Comparison of ENCODE assay signal across 24 mouse cellular contexts in genomic region chrX:85778346-85778745, GRCm38 (mm10). TPM values are rescaled to one million over a fixed set of nuclear protein-coding genes. Genes with fewer than 3 reads are reported as not detected.
DNase-seq lines count a peak whose midpoint lies in the region; ATAC-seq and TF ChIP-seq lines count a peak whose summit lies in the region.
"Had no signal": no experiment of that assay in that cellular context is flagged by ENCODE, and none has a peak within 500 bp of the region (broad histone marks: within the 10 kb centered on the region; RNA-seq: fewer than 3 reads in every experiment).

No protein-coding gene starts in this region.

- H3K4me1 ChIP-seq in kidney, adult 2 months (ENCODE audit: control insufficient read depth, insufficient read depth, low read length), result 0 out of 2 replicates have a peak, but pooled peaks cover 3% of the 10 kb centered on the region
- H3K4me1 ChIP-seq in liver, adult 2 months (ENCODE audit: control insufficient read depth, insufficient read depth, low read length), result peaks cover 5% of the 10 kb centered on the region; the same call in 1 of the 2 replicates
- H3K4me1 ChIP-seq in liver, embryonic 12.5 days, result 0 out of 2 replicates have a peak, but pooled peaks cover 5% of the 10 kb centered on the region
- peaks cover 4% of the 10 kb centered on the region; the same call in 1 of the 2 replicates for H3K4me1 ChIP-seq in brown adipose tissue, adult 24 weeks (ENCODE audit: control insufficient read depth, insufficient read depth, insufficient read length, low read length)
- H3K4me1 ChIP-seq: embryonic facial prominence, embryonic 13.5 days; embryonic facial prominence, embryonic 15.5 days; forebrain, embryonic 10.5 days; forebrain, embryonic 12.5 days had no signal

- H3K9me3 ChIP-seq in liver, embryonic 12.5 days (replicated peaks), result no peaks in the 10 kb centered on the region
- H3K9me3 ChIP-seq: embryonic facial prominence, embryonic 13.5 days; embryonic facial prominence, embryonic 15.5 days; forebrain, embryonic 10.5 days; forebrain, embryonic 12.5 days had no signal

- H3K4me2 ChIP-seq in liver, embryonic 12.5 days, result no peak overlapping the region
- H3K4me2 ChIP-seq: embryonic facial prominence, embryonic 13.5 days; embryonic facial prominence, embryonic 15.5 days; forebrain, embryonic 12.5 days had no signal

- H3K4me3 ChIP-seq in kidney, adult 2 months (ENCODE audit: insufficient read depth, low read depth, low read length), result no peak overlapping the region
- H3K4me3 ChIP-seq in liver, adult 2 months (ENCODE audit: insufficient read depth, low read depth, low read length), result no peak overlapping the region
- no peak overlapping the region for H3K4me3 ChIP-seq in liver, embryonic 12.5 days
- H3K4me3 ChIP-seq in brown adipose tissue, adult 24 weeks (ENCODE audit: insufficient read depth, low read depth, low read length), result no peak overlapping the region
- H3K4me3 ChIP-seq: embryonic facial prominence, embryonic 13.5 days; embryonic facial prominence, embryonic 15.5 days; erythroblast, embryonic 14.5 days; forebrain, embryonic 10.5 days; forebrain, embryonic 12.5 days had no signal

- no peak overlapping the region for H3K9ac ChIP-seq in liver, adult 2 months (ENCODE audit: low read depth, low read length)
- H3K9ac ChIP-seq in liver, embryonic 12.5 days, result no peak overlapping the region
- H3K9ac ChIP-seq: embryonic facial prominence, embryonic 13.5 days; embryonic facial prominence, embryonic 15.5 days; forebrain, embryonic 12.5 days had no signal

- no peaks in the 10 kb centered on the region; the same call in 1 of the 2 replicates for H3K79me2 ChIP-seq in liver, adult 2 months (ENCODE audit: control insufficient read depth, insufficient read depth, low read length)

- no peak for TF ChIP-seq POLR2A in kidney, adult 2 months (IDR thresholded peaks at IDR 0.05; ENCODE audit: low read depth, low read length)
- no peak for TF ChIP-seq POLR2A in liver, adult 2 months (IDR thresholded peaks at IDR 0.05; ENCODE audit: extremely low read depth, insufficient read depth, low read length)

- DNase-seq in kidney, adult 2 months, result peak; percentile 38
- no peak for DNase-seq in kidney, adult 18-20 months
- DNase-seq in liver, adult 2 months (ENCODE audit: extremely low read depth, low read depth, low spot score), result peak; percentile 81
- DNase-seq in adipocyte (ENCODE audit: low spot score), result peak; percentile 27
- DNase-seq in layer of hippocampus, postnatal 10 days (ENCODE audit: low spot score in 2 of 2), result no peak
- DNase-seq: adrenal gland, adult 8-10 months; adrenal gland, postnatal 14 days; adrenal gland, postnatal 36 days; cerebellum, adult 11 months; cerebellum, adult 18-20 months; cerebellum, adult 8-10 months; cerebellum, adult 9-11 months; cerebellum, postnatal 14 days; cerebellum, postnatal 36 days; embryo, embryonic 11 days had no signal

- no peak overlapping the region for H3K27ac ChIP-seq in kidney, adult 2 months (ENCODE audit: insufficient read depth, low read depth, low read length)
- H3K27ac ChIP-seq in liver, adult 2 months (replicated peaks; ENCODE audit: insufficient read depth, low read depth, low read length), result peak overlapping the region; percentile 35; the same call in 1 of the 2 replicates
- no peak overlapping the region for H3K27ac ChIP-seq in liver, embryonic 12.5 days
- peak overlapping the region; percentile 80 for H3K27ac ChIP-seq in brown adipose tissue, adult 24 weeks (replicated peaks; ENCODE audit: low read depth, low read length)
- H3K27ac ChIP-seq: embryonic facial prominence, embryonic 13.5 days; embryonic facial prominence, embryonic 15.5 days; forebrain, embryonic 10.5 days; forebrain, embryonic 12.5 days had no signal

- WGBS in kidney, adult 2 months, result 35% methylated on average over 3 of the region's 3 CpGs
- 35% methylated on average over 3 of the region's 3 CpGs for WGBS in liver, adult 2 months
- 75% methylated on average over 3 of the region's 3 CpGs for WGBS in liver, embryonic 12.5 days (ENCODE audit: insufficient replicate concordance)

- no peak for ATAC-seq in liver, embryonic 12.5 days
- ATAC-seq: forebrain, embryonic 14.5 days; forebrain, embryonic 16.5 days had no signal

- TF ChIP-seq CTCF in kidney, adult 2 months (conservative IDR thresholded peaks at IDR 0.05; ENCODE audit: insufficient read depth, insufficient read length, low read depth, low read length), result no peak
- TF ChIP-seq CTCF in liver, adult 2 months (IDR thresholded peaks at IDR 0.05; ENCODE audit: low read depth, low read length), result no peak

- no peaks in the 10 kb centered on the region for H3K36me3 ChIP-seq in kidney, adult 2 months (ENCODE audit: control insufficient read depth, insufficient read depth, low read length)
- no peaks in the 10 kb centered on the region for H3K36me3 ChIP-seq in liver, adult 2 months (ENCODE audit: control insufficient read depth, insufficient read depth, low read length)
- H3K36me3 ChIP-seq in liver, embryonic 12.5 days, result no peaks in the 10 kb centered on the region
- H3K36me3 ChIP-seq: embryonic facial prominence, embryonic 13.5 days; embryonic facial prominence, embryonic 15.5 days; forebrain, embryonic 10.5 days; forebrain, embryonic 12.5 days had no signal

- H3K27me3 ChIP-seq in kidney, adult 2 months (replicated peaks; ENCODE audit: control insufficient read depth, insufficient read depth, low read length), result no peaks in the 10 kb centered on the region
- H3K27me3 ChIP-seq in liver, adult 2 months (ENCODE audit: control insufficient read depth, insufficient read depth, low read length), result no peaks in the 10 kb centered on the region
- H3K27me3 ChIP-seq in liver, embryonic 12.5 days (replicated peaks), result no peaks in the 10 kb centered on the region
- H3K27me3 ChIP-seq: embryonic facial prominence, embryonic 13.5 days; embryonic facial prominence, embryonic 15.5 days; forebrain, embryonic 12.5 days had no signal

RNA-seq across cellular contexts. Expression of gene Gk, which starts 1.7 kb away (rescaled TPM):
- 53.7 and 64.0 TPM in 2 replicates for polyA plus RNA-seq in kidney, adult 2 months (2012; rRNA removed)
- total RNA-seq in liver, adult 2 months (2014; rRNA removed), result 76.4 and 80.6 TPM in 2 replicates
- 9.2 and 9.5 TPM in 2 replicates for polyA plus RNA-seq in liver, adult 2 months (2012; rRNA removed)
- 4.8 and 5.1 TPM in 2 replicates for polyA plus RNA-seq in liver, embryonic 12.5 days (2016; fragmentation: Nextera tagmentation; extraction: Ambion mirVana)
- 44.7 and 50.1 TPM in 2 replicates for polyA plus RNA-seq in brown adipose tissue, adult 24 weeks (2012; ENCODE audit: insufficient read depth, insufficient read length, missing spikeins)
- 10 to 100 TPM; 24.3 to 25.9 TPM for total RNA-seq in layer of hippocampus, postnatal 10 days (2021)
- polyA plus RNA-seq: erythroblast, embryonic 14.5 days had no signal

Comparison
In these comparisons a context has a peak if more than half of its experiments do, and no peak if none do; other contexts are left out.
1. DNase-seq: peak in kidney, adult 2 months (single experiment), liver, adult 2 months (single experiment) and adipocyte (single experiment); none in kidney, adult 18-20 months (single experiment) and layer of hippocampus, postnatal 10 days (0 of 2).
2. H3K27ac ChIP-seq: peak in liver, adult 2 months (single experiment) and brown adipose tissue, adult 24 weeks (single experiment); none in kidney, adult 2 months (single experiment) and liver, embryonic 12.5 days (single experiment).